Mouse (Mus musculus): ENCODE data around the gene Brca2.

DNA sequence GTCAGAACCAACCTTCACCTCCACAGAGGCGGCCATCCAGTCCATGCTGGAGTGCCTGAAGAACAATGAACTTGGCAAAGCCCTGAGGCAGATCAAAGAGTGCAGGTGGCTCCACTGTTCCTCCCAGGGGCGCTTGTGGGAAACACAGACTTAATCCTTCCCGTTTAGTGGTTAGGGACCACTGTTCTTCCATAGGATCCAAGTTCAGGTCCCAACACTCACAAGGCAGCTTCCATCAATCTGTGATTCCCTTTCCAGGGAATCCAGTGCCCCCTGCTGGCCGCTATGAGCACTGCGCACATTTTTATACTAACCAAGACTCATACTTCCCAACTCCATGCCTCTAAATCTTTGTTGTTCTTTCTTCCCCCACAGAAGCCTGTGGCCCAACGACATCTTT is 26.6 kb upstream of the Brca2 start:
- TF ChIP-seq CTCF (IDR thresholded peaks at IDR 0.05; ENCODE audit: low read depth) (peak; percentile 67), EP300 (IDR thresholded peaks at IDR 0.05; ENCODE audit: low read depth) (no peak)

Data from heart, postnatal 0 days (tissue).